Mouse (Mus musculus) left cerebral cortex, adult 2 months (tissue): Measurements from ENCODE around the gene Nup54. TPM values are rescaled to one million over a fixed set of nuclear protein-coding genes. Genes with fewer than 3 reads are reported as not detected.
A peak's percentile ranks its signal among the peaks of the same experiment; 100 is the strongest.

Source experiments
- DNase-seq, 2 experiments: peaks; one replicate each; pipeline ENCODE4 v3.0.0; 2021 to 2022; ENCODE audit warnings: low spot score in 2 of 2, mixed read lengths in 1 of 2; ENCODE audit errors: extremely low spot score in 1 of 2
- H3K27ac ChIP-seq: fragments of 200-600 bp; 2 replicates; pipeline ENCODE4 v1.8.1; 2022
- H3K4me3 ChIP-seq: fragments of 200-600 bp; 2 replicates; pipeline ENCODE4 v1.8.1; 2022
- CTCF ChIP-seq: fragments of 200-600 bp; IDR thresholded peaks from 2 replicates; pipeline ENCODE4 v1.8.1; 2022; ENCODE audit warnings: antibody characterized with exemption, mild to moderate bottlenecking, moderate library complexity
- intact Hi-C: fragments of 180-260 bp; cut with DNase I; formaldehyde crosslinking; loops from one replicate; pipeline ENCODE4 v1.15.1; 2025
- total RNA-seq, 2 experiments: library from RNA; stranded (reverse); gene quantifications; 2 replicates each; pipeline ENCODE4 v1.2.3; 2021

Nup54 gene
- total RNA-seq, 2 experiments from 2014 or later, result 23.7 to 31.3 TPM

- Histone ChIP-seq H3K4me3 (no peak overlapping the region), H3K27ac (no peak overlapping the region)
- intact Hi-C loops, result no loop called here
- DNase-seq, result no peak
- TF ChIP-seq CTCF, result no peak
These were observed 23.4 kb downstream of the Nup54 start for GRCm38 (mm10) chr5:92411461-92412140.

GRCm38 (mm10) chr5:92410486-92410885 lies 24.5 kb downstream of the Nup54 start:
- DNase-seq, result no peak
- no peak for TF ChIP-seq CTCF
- intact Hi-C loops, result no loop called here

GRCm38 (mm10) chr5:92409361-92410155 lies 25.5 kb downstream of the Nup54 start:
- Histone ChIP-seq H3K27ac (no peak overlapping the region), H3K4me3 (no peak overlapping the region)
- no peak for DNase-seq
- TF ChIP-seq CTCF, result no peak
- intact Hi-C loops, result no loop called here

More at GRCm38 (mm10) chr5:92410486-92410885, 24.5 kb downstream of the Nup54 start:
- Histone ChIP-seq H3K27ac (no peak overlapping the region), H3K4me3 (no peak overlapping the region)

- intact Hi-C loops, result no loop called here
- H3K4me3 ChIP-seq, result no peak overlapping the region
- H3K27ac ChIP-seq, result no peak overlapping the region
- no peak for TF ChIP-seq CTCF
- DNase-seq, result no peak
These were observed 30.7 kb downstream of the Nup54 start for GRCm38 (mm10) chr5:92404400-92404678.

- intact Hi-C loops, result no loop called here
- TF ChIP-seq CTCF, result no peak
- DNase-seq, result no peak
- no peak overlapping the region for H3K4me3 ChIP-seq
- no peak overlapping the region for H3K27ac ChIP-seq
These were observed 31.2 kb downstream of the Nup54 start for GRCm38 (mm10) chr5:92403562-92404399.

GRCm38 (mm10) chr5:92402816-92403215 lies 32.2 kb downstream of the Nup54 start:
- no peak overlapping the region for H3K27ac ChIP-seq
- no peak overlapping the region for H3K4me3 ChIP-seq
- DNase-seq, result no peak
- no peak for TF ChIP-seq CTCF
- intact Hi-C loops, result no loop called here

- H3K27ac ChIP-seq, result no peak overlapping the region
- peak; percentile 63 to 71 for DNase-seq
- peak; percentile 70 for TF ChIP-seq CTCF
- H3K4me3 ChIP-seq, result no peak overlapping the region
- intact Hi-C loops, result no loop called here
These were observed 36.9 kb downstream of the Nup54 start for GRCm38 (mm10) chr5:92398153-92398552.

- Histone ChIP-seq H3K4me3 (no peak overlapping the region), H3K27ac (no peak overlapping the region)
- intact Hi-C loops, result no loop called here
- no peak for DNase-seq
- no peak for TF ChIP-seq CTCF
These were observed 38.5 kb downstream of the Nup54 start for GRCm38 (mm10) chr5:92396476-92396875.

GRCm38 (mm10) chr5:92395764-92396163 lies 39.3 kb downstream of the Nup54 start:
- TF ChIP-seq CTCF, result no peak
- no peak for DNase-seq
- no peak overlapping the region for H3K27ac ChIP-seq
- no peak overlapping the region for H3K4me3 ChIP-seq
- intact Hi-C loops, result no loop called here

GRCm38 (mm10) chr5:92393863-92394262 lies 41.2 kb downstream of the Nup54 start:
- no peak overlapping the region for H3K4me3 ChIP-seq
- no peak overlapping the region for H3K27ac ChIP-seq
- DNase-seq, result no peak
- TF ChIP-seq CTCF, result no peak
- intact Hi-C loops, result no loop called here

GRCm38 (mm10) chr5:92392542-92392941 lies 42.5 kb downstream of the Nup54 start:
- no peak overlapping the region for H3K27ac ChIP-seq
- intact Hi-C loops, result no loop called here
- no peak for TF ChIP-seq CTCF
- no peak for DNase-seq
- H3K4me3 ChIP-seq, result no peak overlapping the region

GRCm38 (mm10) chr5:92390615-92391014 lies 44.4 kb downstream of the Nup54 start:
- Histone ChIP-seq H3K27ac (no peak overlapping the region), H3K4me3 (no peak overlapping the region)
- no peak for TF ChIP-seq CTCF
- intact Hi-C loops, result no loop called here
- DNase-seq, result no peak
